Mouse (Mus musculus) testis, adult 2 months (tissue): ENCODE measurements at regions not wholly inside any gene's neighbourhood (a gene's known extent, or its start where the extent isn't known, plus 50 kb on each side); places are given as distances from the start of the nearest gene placed in this dataset.

Experiments used
- CTCF ChIP-seq: fragments of 200-500 bp; IDR thresholded peaks from 2 replicates; pipeline ENCODE4 v1.5.1; 2012; ENCODE audit warnings: low read depth, mild to moderate bottlenecking, inconsistent platforms, low read length, moderate library complexity; ENCODE audit not compliant: control insufficient read depth, insufficient read depth, insufficient replicate concordance
- POLR2A ChIP-seq: fragments of 200-500 bp; IDR thresholded peaks from 2 replicates; pipeline ENCODE4 v1.6.1; 2012; ENCODE audit warnings: low read depth, mild to moderate bottlenecking, inconsistent platforms, low read length, moderate library complexity; ENCODE audit not compliant: control insufficient read depth

DNA sequence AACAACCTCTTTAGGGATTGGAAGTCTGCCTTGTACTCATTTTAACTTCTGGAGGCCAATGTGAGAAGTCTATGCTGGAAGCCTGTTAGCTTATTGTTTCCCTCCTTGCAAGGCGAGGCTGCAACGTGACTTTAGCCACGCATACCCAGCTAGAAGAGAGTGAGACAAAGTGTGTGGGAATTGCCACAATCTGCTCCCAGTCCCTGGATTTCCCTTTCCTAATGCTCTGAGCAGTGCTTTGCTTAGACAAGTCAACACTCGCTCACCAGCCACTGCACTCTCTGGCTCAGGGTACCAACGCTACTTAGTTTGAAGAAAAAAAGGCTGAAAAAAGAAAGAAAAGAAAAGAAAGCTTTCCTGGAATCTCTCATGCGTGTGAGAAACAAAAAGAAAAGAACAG is 147.5 kb upstream of the Pik3r1 start:
- no peak for TF ChIP-seq CTCF
- TF ChIP-seq POLR2A, result no peak
